Mouse (Mus musculus): ENCODE measurements around the gene Rbm20. TPM values are rescaled to one million over a fixed set of nuclear protein-coding genes. Genes with fewer than 3 reads are reported as not detected.

The Rbm20 gene
- total and polyA plus RNA-seq, 3 experiments: 37.3 to 58.6 TPM; not detected in 1

- no peaks in the 10 kb centered on the region for H3K79me2 ChIP-seq (ENCODE audit: control insufficient read depth, insufficient read depth, low read length, poor library complexity)
- H3K9ac ChIP-seq (ENCODE audit: control insufficient read depth, low read depth, low read length, poor library complexity, severe bottlenecking): no peak overlapping the region
- no peaks in the 10 kb centered on the region for H3K9me3 ChIP-seq (replicated peaks; ENCODE audit: insufficient read depth, low read length)
- no peak overlapping the region for H3K27ac ChIP-seq (ENCODE audit: control insufficient read depth, low read depth, low read length)
- no peak for TF ChIP-seq MAX (IDR thresholded peaks at IDR 0.05; ENCODE audit: low read length)
- TF ChIP-seq KAT2A (conservative IDR thresholded peaks at IDR 0.05; ENCODE audit: low read depth, low read length): no peak
- TF ChIP-seq ZKSCAN1 (IDR thresholded peaks at IDR 0.05; ENCODE audit: low read depth, low read length): no peak
- TF ChIP-seq JUND (IDR thresholded peaks at IDR 0.05; ENCODE audit: low read depth, low read length): no peak
- TF ChIP-seq BHLHE40 (IDR thresholded peaks at IDR 0.05; ENCODE audit: borderline replicate concordance, low read depth, low read length): no peak
- TF ChIP-seq TCF12 (IDR thresholded peaks at IDR 0.05; ENCODE audit: low read depth, low read length): no peak
- TF ChIP-seq HCFC1 (IDR thresholded peaks at IDR 0.05; ENCODE audit: low read depth, low read length): no peak
- no peak for TF ChIP-seq MXI1 (IDR thresholded peaks at IDR 0.05; ENCODE audit: low read depth, low read length)
- TF ChIP-seq UBTF (IDR thresholded peaks at IDR 0.05; ENCODE audit: borderline replicate concordance, insufficient read depth, low read depth, low read length): no peak
- no peak for TF ChIP-seq ZNF384 (IDR thresholded peaks at IDR 0.05; ENCODE audit: low read depth, low read length)
- no peak for TF ChIP-seq MAFK (IDR thresholded peaks at IDR 0.05; ENCODE audit: borderline replicate concordance, low read depth, low read length)
- no peak for TF ChIP-seq RCOR1 (IDR thresholded peaks at IDR 0.05; ENCODE audit: low read depth, low read length)
- no peak for TF ChIP-seq POLR2A (IDR thresholded peaks at IDR 0.05; ENCODE audit: control insufficient read depth in 1 of 2, insufficient read depth in 1 of 2, low read depth in 1 of 2, low read length in 2 of 2, poor library complexity in 1 of 2)
- TF ChIP-seq GATA1 (IDR thresholded peaks at IDR 0.05; ENCODE audit: low read depth, low read length): no peak
- no peak for TF ChIP-seq MEF2A (IDR thresholded peaks at IDR 0.05; ENCODE audit: extremely low read depth, insufficient replicate concordance, low read depth, low read length, poor library complexity, severe bottlenecking)
- no peak for TF ChIP-seq TAL1 (IDR thresholded peaks at IDR 0.05; ENCODE audit: low read length)
- no peak for TF ChIP-seq TBP (IDR thresholded peaks at IDR 0.05; ENCODE audit: low read depth, low read length)
- TF ChIP-seq POLR2AphosphoS2 (IDR thresholded peaks at IDR 0.05; ENCODE audit: low read length): no peak
- no peak for TF ChIP-seq MAZ (IDR thresholded peaks at IDR 0.05; ENCODE audit: low read depth, low read length)
- TF ChIP-seq EP300 (IDR thresholded peaks at IDR 0.05; ENCODE audit: low read depth in 1 of 2, low read length in 2 of 2): no peak
- peaks cover 0 to 4% of the 10 kb centered on the region in 2 experiments; a peak in 1 of 4 replicates for H3K4me1 ChIP-seq (ENCODE audit: control insufficient read depth in 1 of 2, insufficient read depth in 2 of 2, low read length in 2 of 2)
- peaks cover 7 to 11% of the 10 kb centered on the region in 2 experiments for H3K27me3 ChIP-seq (ENCODE audit: control insufficient read depth in 1 of 2, insufficient read depth in 2 of 2, low read length in 2 of 2)
- DNase-seq (ENCODE audit: low read depth, low spot score): no peak
- H3K36me3 ChIP-seq (ENCODE audit: control insufficient read depth in 1 of 2, insufficient read depth in 2 of 2, low read length in 2 of 2): no peaks in the 10 kb centered on the region
- H3K4me3 ChIP-seq (ENCODE audit: control insufficient read depth in 1 of 2, insufficient read depth in 1 of 2, low read depth in 2 of 2, low read length in 2 of 2): no peak overlapping the region
Measured at GRCm38 (mm10) chr19:53697376-53698126, 20.4 kb downstream of the Rbm20 start.

- Histone ChIP-seq H3K4me1 (ENCODE audit: control insufficient read depth in 1 of 2, insufficient read depth in 2 of 2, low read length in 2 of 2) (peaks cover 0 to 4% of the 10 kb centered on the region in 2 experiments; a peak in 1 of 4 replicates), H3K9ac (ENCODE audit: control insufficient read depth, low read depth, low read length, poor library complexity, severe bottlenecking) (no peak overlapping the region), H3K36me3 (ENCODE audit: control insufficient read depth in 1 of 2, insufficient read depth in 2 of 2, low read length in 2 of 2) (no peaks in the 10 kb centered on the region), H3K79me2 (ENCODE audit: control insufficient read depth, insufficient read depth, low read length, poor library complexity) (no peaks in the 10 kb centered on the region), H3K27me3 (ENCODE audit: control insufficient read depth in 1 of 2, insufficient read depth in 2 of 2, low read length in 2 of 2) (peaks cover 5% of the 10 kb centered on the region in 2 experiments), H3K4me3 (ENCODE audit: control insufficient read depth in 1 of 2, insufficient read depth in 1 of 2, low read depth in 2 of 2, low read length in 2 of 2) (no peak overlapping the region), H3K9me3 (replicated peaks; ENCODE audit: insufficient read depth, low read length) (no peaks in the 10 kb centered on the region), H3K27ac (ENCODE audit: control insufficient read depth, low read depth, low read length) (no peak overlapping the region)
- TF ChIP-seq MAFK (IDR thresholded peaks at IDR 0.05; ENCODE audit: borderline replicate concordance, low read depth, low read length): no peak
- TF ChIP-seq BHLHE40 (IDR thresholded peaks at IDR 0.05; ENCODE audit: borderline replicate concordance, low read depth, low read length): no peak
- no peak for TF ChIP-seq ZKSCAN1 (IDR thresholded peaks at IDR 0.05; ENCODE audit: low read depth, low read length)
- TF ChIP-seq USF1 (IDR thresholded peaks at IDR 0.05; ENCODE audit: low read depth, low read length): no peak
- no peak for TF ChIP-seq UBTF (IDR thresholded peaks at IDR 0.05; ENCODE audit: borderline replicate concordance, insufficient read depth, low read depth, low read length)
- TF ChIP-seq CHD1 (IDR thresholded peaks at IDR 0.05; ENCODE audit: low read depth, low read length): no peak
- no peak for TF ChIP-seq GATA1 (IDR thresholded peaks at IDR 0.05; ENCODE audit: low read depth, low read length)
- TF ChIP-seq ETS1 (IDR thresholded peaks at IDR 0.05; ENCODE audit: low read depth, low read length): no peak
- TF ChIP-seq TAL1 (IDR thresholded peaks at IDR 0.05; ENCODE audit: low read length): no peak
- TF ChIP-seq NELFE (IDR thresholded peaks at IDR 0.05; ENCODE audit: low read depth, low read length): no peak
- no peak for TF ChIP-seq ZMIZ1 (IDR thresholded peaks at IDR 0.05; ENCODE audit: low read depth, low read length)
- TF ChIP-seq RAD21 (IDR thresholded peaks at IDR 0.05; ENCODE audit: low read depth, low read length): no peak
- no peak for TF ChIP-seq RCOR1 (IDR thresholded peaks at IDR 0.05; ENCODE audit: low read depth, low read length)
- DNase-seq (ENCODE audit: low read depth, low spot score): no peak
Measured at GRCm38 (mm10) chr19:53699671-53700070, 22.6 kb downstream of the Rbm20 start.

Measured in MEL (cell line).